Mouse (Mus musculus) neural tube, embryonic 14.5 days (tissue): ENCODE measurements at regions not wholly inside any gene's neighbourhood (a gene's known extent, or its start where the extent isn't known, plus 50 kb on each side); places are given as distances from the start of the nearest gene placed in this dataset.

Source experiments
- ATAC-seq: fragments of 200-750 bp; cut with Nextera tagmentation; 2 replicates; pipeline ENCODE4 v1.8.0; 2017; ENCODE audit warnings: low read depth, mild to moderate bottlenecking, moderate TSS enrichment, moderate library complexity
- H3K27ac ChIP-seq: fragments of 300-500 bp; sonication (generic); 2 replicates; pipeline ENCODE4 v1.5.1; 2014; ENCODE audit warnings: low read depth, mild to moderate bottlenecking, control low read depth, low read length, moderate library complexity, mixed read lengths
- H3K27me3 ChIP-seq: fragments of 300-500 bp; sonication (generic); 2 replicates; pipeline ENCODE4 v1.6.1; 2014; ENCODE audit warnings: low read length; ENCODE audit not compliant: control insufficient read depth, insufficient read depth
- H3K36me3 ChIP-seq: fragments of 300-500 bp; sonication (generic); 2 replicates; pipeline ENCODE4 v1.6.1; 2014; ENCODE audit warnings: low read length, mixed read lengths; ENCODE audit not compliant: control insufficient read depth, insufficient read depth
- H3K4me1 ChIP-seq: fragments of 300-500 bp; sonication (generic); 2 replicates; pipeline ENCODE4 v1.6.1; 2014; ENCODE audit warnings: low read length; ENCODE audit not compliant: control insufficient read depth, insufficient read depth
- H3K4me2 ChIP-seq: fragments of 300-500 bp; sonication (generic); 2 replicates; pipeline ENCODE4 v1.6.1; 2014; ENCODE audit warnings: mild to moderate bottlenecking, low read depth, low read length, control low read depth
- H3K4me3 ChIP-seq: fragments of 300-500 bp; sonication (generic); 2 replicates; pipeline ENCODE4 v1.5.1; 2014; ENCODE audit warnings: low read depth, low read length, control low read depth, mixed read lengths
- H3K9ac ChIP-seq: fragments of 300-500 bp; sonication (generic); replicated peaks from 2 replicates; pipeline ENCODE4 v1.6.1; 2014; ENCODE audit warnings: low read depth, mild to moderate bottlenecking, control low read depth, low read length, mixed read lengths
- H3K9me3 ChIP-seq: fragments of 300-500 bp; sonication (generic); 2 replicates; pipeline ENCODE4 v1.6.1; 2016; ENCODE audit warnings: low read length; ENCODE audit not compliant: control insufficient read depth
- WGBS: fragments of 180-500 bp; shearing (Covaris S2); extraction: QIAGEN DNeasy Blood & Tissue Kit; methylation state at CpG from one replicate; pipeline ENCODE4 v1.1.7; 2014; 5-methylcytosine and 5-hydroxymethylcytosine counted together

DNA sequence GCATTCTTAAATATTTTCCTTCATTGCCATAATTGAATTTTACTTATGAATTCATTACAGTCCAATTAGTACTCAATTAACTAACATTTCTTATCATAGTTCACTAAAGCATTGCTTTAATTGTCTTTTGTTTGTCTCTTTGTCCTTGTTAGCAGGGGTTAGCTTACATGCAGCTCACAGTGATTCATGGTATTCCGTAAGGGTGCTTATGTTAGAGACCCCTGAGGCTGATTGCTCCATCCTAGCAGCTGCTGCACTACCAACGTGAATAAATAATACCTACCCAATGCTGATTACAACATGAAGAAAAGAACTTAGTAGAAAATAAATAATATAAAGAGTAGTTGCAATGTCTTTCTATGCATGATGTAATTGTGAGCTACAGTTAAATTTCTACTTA, 791.4 kb downstream of the Epha7 start:
- no peaks in the 10 kb centered on the region for H3K4me1 ChIP-seq
- H3K27me3 ChIP-seq: no peaks in the 10 kb centered on the region
- no peak overlapping the region for H3K27ac ChIP-seq
- no peak overlapping the region for H3K9ac ChIP-seq
- H3K36me3 ChIP-seq: no peaks in the 10 kb centered on the region
- 35% methylated on average over 2 of the region's 2 CpGs for WGBS
- no peak overlapping the region for H3K4me2 ChIP-seq
- no peaks in the 10 kb centered on the region for H3K9me3 ChIP-seq
- no peak overlapping the region for H3K4me3 ChIP-seq
- ATAC-seq: peak; percentile 65

DNA sequence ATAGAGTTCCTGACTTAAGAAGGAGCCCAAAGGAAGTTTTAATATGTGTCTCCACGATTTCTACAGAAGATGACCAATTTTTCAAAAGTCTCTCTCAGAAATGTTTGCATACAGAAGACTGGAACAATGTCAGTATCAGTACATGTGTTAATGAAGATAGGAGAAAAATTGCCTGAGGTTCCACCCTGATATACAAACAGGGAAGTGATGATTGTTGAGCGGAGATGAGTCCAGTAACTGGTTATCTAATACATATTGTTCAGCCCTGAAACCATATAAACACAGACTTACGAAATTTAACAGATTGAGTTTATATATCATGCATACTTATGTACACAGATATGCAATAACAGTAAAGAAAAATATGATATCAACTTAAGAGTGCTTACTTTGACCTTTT, 805.0 kb downstream of the Epha7 start:
- no peak overlapping the region for H3K4me2 ChIP-seq
- no peaks in the 10 kb centered on the region for H3K9me3 ChIP-seq
- no peak overlapping the region for H3K9ac ChIP-seq
- H3K4me1 ChIP-seq: no peaks in the 10 kb centered on the region
- no peak overlapping the region for H3K4me3 ChIP-seq
- no peaks in the 10 kb centered on the region for H3K27me3 ChIP-seq
- 87% methylated on average over 3 of the region's 3 CpGs for WGBS
- H3K27ac ChIP-seq: no peak overlapping the region
- H3K36me3 ChIP-seq: no peaks in the 10 kb centered on the region
- no peak for ATAC-seq

DNA sequence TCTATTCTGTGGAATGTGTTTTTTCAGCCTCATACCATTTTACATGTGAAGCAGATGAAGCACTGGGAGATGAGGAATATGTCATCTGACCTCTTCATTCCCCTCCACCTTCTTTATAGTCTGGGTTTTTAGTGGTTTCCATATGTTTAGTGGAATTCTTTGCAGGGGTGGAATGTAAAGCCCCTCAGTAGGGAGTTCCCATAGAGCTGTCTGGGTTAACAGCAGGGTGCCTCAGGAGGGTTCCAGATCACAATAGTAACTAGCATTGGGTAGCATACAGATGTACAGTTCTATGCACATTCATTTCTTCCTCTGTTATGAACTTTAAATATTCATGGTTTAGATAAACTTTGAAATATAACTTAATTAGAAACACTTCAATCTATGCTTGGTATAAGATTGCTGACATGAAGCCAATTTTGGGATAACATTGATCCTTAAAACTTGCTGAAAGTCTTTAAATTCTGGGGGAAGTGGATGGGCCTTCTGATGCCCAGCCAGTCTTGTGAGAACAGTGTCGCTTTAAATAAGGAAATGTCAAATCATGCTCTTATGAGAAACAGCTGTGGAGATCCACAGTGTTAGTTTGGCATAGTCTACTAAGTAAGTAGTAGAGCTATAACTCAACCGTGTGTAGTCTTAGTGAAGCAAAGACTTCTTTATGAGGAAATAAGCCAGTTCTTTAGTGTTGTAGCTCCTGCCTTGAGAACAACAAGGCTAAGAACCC, 832.1 kb downstream of the Epha7 start:
- no peak for ATAC-seq
- H3K9me3 ChIP-seq: no peaks in the 10 kb centered on the region
- H3K9ac ChIP-seq: no peak overlapping the region
- H3K4me1 ChIP-seq: no peaks in the 10 kb centered on the region
- WGBS: 79% methylated on average over 2 of the region's 2 CpGs
- H3K4me3 ChIP-seq: no peak overlapping the region
- no peaks in the 10 kb centered on the region for H3K27me3 ChIP-seq
- H3K27ac ChIP-seq: no peak overlapping the region
- H3K36me3 ChIP-seq: no peaks in the 10 kb centered on the region
- no peak overlapping the region for H3K4me2 ChIP-seq

DNA sequence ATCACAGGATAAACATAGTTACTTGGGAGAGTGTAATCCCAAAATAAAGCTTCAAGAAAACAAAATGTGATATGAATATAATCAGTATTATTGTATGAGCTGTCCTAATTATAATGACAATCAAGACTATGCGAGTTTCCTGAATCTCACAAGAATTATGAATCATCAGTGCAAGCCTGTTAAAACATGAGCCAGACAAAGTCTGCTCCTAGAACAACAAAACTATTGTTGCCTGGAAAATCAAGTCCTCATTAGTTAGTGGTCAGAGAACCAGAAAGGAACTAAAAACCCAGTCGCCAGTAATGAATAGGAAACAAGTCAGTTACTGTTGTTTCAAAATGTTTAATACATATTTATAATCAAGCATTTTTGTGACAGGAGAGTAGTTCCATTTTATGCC, 841.0 kb downstream of the Epha7 start:
- Histone ChIP-seq H3K4me1 (no peaks in the 10 kb centered on the region), H3K4me3 (no peak overlapping the region), H3K9ac (no peak overlapping the region), H3K4me2 (no peak overlapping the region), H3K27me3 (no peaks in the 10 kb centered on the region), H3K27ac (no peak overlapping the region), H3K36me3 (no peaks in the 10 kb centered on the region), H3K9me3 (no peaks in the 10 kb centered on the region)
- no peak for ATAC-seq
- 65% methylated on average over 2 of the region's 2 CpGs for WGBS

DNA sequence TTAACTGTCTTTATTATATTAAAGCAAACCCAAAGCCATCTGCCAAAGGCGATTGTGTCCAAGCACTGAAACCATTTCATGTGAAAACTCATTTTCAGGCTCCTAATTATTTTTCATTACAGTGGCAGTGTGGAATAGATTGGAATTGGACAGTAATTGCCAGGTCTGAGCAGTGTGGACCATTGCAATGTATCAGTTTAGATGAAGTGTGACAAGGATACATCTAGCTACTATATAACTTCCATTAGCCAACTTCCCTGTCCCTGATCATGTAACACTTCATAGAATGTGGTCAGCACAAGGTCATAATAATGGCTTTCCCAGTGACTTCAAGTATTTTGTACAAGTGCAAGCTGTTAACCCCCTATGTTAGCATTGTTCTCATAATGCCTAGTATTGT, 842.7 kb downstream of the Epha7 start:
- WGBS: 73% methylated on average over 1 of the region's 1 CpGs

DNA sequence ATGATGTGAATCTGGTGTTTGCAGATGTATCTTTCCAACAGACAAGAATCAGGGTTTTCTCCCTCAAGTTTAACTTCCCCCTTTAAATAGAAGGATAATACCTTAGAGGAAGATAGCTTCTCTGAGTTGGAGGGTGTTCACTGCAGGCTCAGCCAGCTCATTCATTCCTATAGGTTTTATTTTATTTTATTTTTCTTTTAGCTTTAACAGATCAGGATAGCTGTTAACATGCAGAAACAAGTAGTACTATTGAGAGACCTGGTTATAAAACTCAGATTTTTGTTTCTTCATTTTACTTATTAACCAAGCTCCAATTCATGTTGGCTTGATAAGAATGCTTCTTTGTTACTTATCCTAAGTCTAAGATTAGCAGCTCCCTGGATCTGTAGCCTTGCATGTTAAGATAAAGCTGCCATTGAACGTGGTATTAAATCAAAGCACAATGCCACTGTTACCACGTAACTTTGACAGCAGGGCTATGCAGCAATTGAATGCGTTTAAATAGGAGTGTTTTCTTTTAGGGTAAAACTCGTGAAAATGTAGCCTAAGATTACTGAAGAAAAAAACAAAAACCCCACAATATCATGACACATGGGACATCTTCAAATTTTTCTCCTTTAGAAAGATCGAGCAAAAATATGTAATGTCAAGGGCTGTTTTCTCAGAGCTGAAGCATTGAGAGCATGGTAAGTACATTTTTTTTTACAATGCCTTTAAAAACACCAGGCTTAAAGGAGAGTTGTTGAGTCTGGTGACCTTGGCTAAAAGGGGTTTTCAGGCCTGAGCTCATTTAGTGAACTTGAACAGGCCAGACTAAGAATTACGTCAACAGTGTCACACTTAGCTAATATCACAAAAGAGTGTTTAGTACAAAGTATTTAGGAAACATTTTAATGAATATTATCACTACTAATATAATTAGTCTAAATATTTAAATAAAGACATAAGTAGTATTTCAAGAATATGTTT, 848.5 kb downstream of the Epha7 start:
- no peak overlapping the region for H3K9ac ChIP-seq
- H3K4me2 ChIP-seq: no peak overlapping the region
- no peak overlapping the region for H3K4me3 ChIP-seq
- WGBS: 32% methylated on average over 6 of the region's 6 CpGs
- H3K36me3 ChIP-seq: no peaks in the 10 kb centered on the region
- H3K27ac ChIP-seq: no peak overlapping the region
- no peaks in the 10 kb centered on the region for H3K9me3 ChIP-seq
- H3K27me3 ChIP-seq: no peaks in the 10 kb centered on the region
- no peaks in the 10 kb centered on the region for H3K4me1 ChIP-seq
- no peak for ATAC-seq

More for the DNA sequence above, 842.7 kb downstream of the Epha7 start:
- no peak for ATAC-seq
- Histone ChIP-seq H3K9ac (no peak overlapping the region), H3K4me1 (no peaks in the 10 kb centered on the region), H3K9me3 (no peaks in the 10 kb centered on the region), H3K36me3 (no peaks in the 10 kb centered on the region), H3K4me2 (no peak overlapping the region), H3K27me3 (no peaks in the 10 kb centered on the region), H3K27ac (no peak overlapping the region), H3K4me3 (no peak overlapping the region)

DNA sequence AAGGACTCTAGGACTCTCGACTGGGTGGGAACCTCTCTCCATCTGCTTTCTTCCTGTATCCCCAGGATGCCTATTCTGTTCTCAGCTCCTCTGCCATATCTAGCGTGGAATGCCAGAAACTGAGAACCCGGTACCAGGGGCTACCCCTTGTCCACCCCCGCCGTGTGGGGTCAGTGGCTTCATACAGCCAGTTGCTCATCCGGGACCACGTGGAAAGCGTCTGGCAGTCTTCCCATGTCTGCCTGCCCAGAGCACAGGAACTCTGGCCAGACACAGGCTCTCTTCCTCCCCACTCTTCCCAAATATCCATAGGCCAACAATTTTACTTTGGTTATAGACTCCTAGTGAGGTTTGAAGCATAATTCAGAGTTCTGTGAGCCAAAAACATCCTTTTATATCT, 852.6 kb downstream of the Epha7 start:
- H3K36me3 ChIP-seq: no peaks in the 10 kb centered on the region
- 90% methylated on average over 8 of the region's 8 CpGs for WGBS
- no peak overlapping the region for H3K27ac ChIP-seq
- H3K9me3 ChIP-seq: no peaks in the 10 kb centered on the region
- no peak overlapping the region for H3K4me2 ChIP-seq
- no peak for ATAC-seq
- H3K4me1 ChIP-seq: no peaks in the 10 kb centered on the region
- no peak overlapping the region for H3K9ac ChIP-seq
- no peak overlapping the region for H3K4me3 ChIP-seq
- H3K27me3 ChIP-seq: no peaks in the 10 kb centered on the region

DNA sequence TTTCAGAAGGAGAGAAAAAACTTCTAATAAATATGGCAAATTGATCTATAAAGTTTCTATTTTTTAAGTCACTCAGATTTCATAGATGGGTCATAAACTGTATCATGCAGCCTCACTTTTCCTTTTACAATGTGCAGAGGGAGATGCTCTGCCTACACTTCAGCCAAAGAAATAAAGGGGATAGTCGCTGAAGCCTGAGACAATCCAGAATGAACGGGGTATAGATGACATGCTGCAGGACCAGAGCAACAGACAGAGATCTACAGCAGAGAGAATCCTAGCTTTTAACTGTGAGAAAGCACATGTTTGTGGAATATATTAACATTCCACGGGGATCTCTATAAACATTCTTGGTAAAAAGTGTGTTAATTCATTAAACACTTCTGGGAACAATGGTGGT, 881.2 kb downstream of the Epha7 start:
- Histone ChIP-seq H3K9ac (no peak overlapping the region), H3K4me1 (no peaks in the 10 kb centered on the region), H3K4me3 (no peak overlapping the region), H3K27me3 (no peaks in the 10 kb centered on the region), H3K9me3 (no peaks in the 10 kb centered on the region), H3K27ac (no peak overlapping the region), H3K36me3 (no peaks in the 10 kb centered on the region), H3K4me2 (no peak overlapping the region)
- no peak for ATAC-seq
- 44% methylated on average over 3 of the region's 3 CpGs for WGBS

DNA sequence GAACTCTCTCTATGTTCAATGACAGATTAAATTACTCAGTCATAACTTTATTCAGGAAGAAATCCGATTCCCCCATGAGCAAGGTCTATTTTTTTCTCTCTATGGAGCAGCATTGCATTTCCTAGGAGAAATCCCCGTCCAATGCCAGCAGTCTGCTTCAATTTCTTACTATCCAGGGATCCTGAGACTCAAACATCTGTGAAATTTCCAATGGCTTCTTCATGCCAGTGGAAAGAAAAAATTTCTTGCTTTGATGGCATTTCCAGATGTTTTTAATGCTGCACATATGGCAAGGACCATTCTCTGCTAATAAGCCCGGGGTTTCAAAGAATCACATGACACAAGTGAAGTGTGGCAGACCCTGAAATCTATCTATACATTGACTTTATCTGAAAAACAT, 919.6 kb downstream of the Epha7 start:
- Histone ChIP-seq H3K9ac (no peak overlapping the region), H3K36me3 (no peaks in the 10 kb centered on the region), H3K4me3 (no peak overlapping the region), H3K4me1 (no peaks in the 10 kb centered on the region), H3K27ac (no peak overlapping the region), H3K27me3 (no peaks in the 10 kb centered on the region), H3K4me2 (no peak overlapping the region), H3K9me3 (no peaks in the 10 kb centered on the region)
- ATAC-seq: no peak
- WGBS: 67% methylated on average over 3 of the region's 3 CpGs
